Mouse (Mus musculus) midbrain, embryonic 16.5 days (tissue): Measurements from ENCODE around the gene Gas2l1. TPM values are rescaled to one million over a fixed set of nuclear protein-coding genes. Genes with fewer than 3 reads are reported as not detected.
A peak's percentile ranks its signal among the peaks of the same experiment; 100 is the strongest.
"Not testable (repeated sequence)": the region's sequence is repeated elsewhere in the genome, so short reads cannot be mapped to it uniquely, and the experiment has no call there.

Experiments used
- ATAC-seq: fragments of 200-750 bp; cut with Nextera tagmentation; 2 replicates; pipeline ENCODE4 v1.8.0; 2017; ENCODE audit warnings: moderate TSS enrichment
- H3K27ac ChIP-seq: fragments of 300-500 bp; sonication (generic); 2 replicates; pipeline ENCODE4 v1.5.1; 2014; ENCODE audit warnings: mild to moderate bottlenecking, low read length, mixed read lengths
- H3K27me3 ChIP-seq: fragments of 300-500 bp; sonication (generic); 2 replicates; pipeline ENCODE4 v1.6.1; 2014; ENCODE audit warnings: low read depth, low read length, mixed read lengths; ENCODE audit not compliant: control insufficient read depth, insufficient read depth
- H3K36me3 ChIP-seq: fragments of 300-500 bp; sonication (generic); 2 replicates; pipeline ENCODE4 v1.6.1; 2014; ENCODE audit warnings: mild to moderate bottlenecking, low read length, moderate library complexity, mixed read lengths; ENCODE audit not compliant: control insufficient read depth, insufficient read depth
- H3K4me1 ChIP-seq: fragments of 300-500 bp; sonication (generic); 2 replicates; pipeline ENCODE4 v1.6.1; 2014; ENCODE audit warnings: mild to moderate bottlenecking, low read length, mixed read lengths; ENCODE audit not compliant: control insufficient read depth, insufficient read depth
- H3K4me2 ChIP-seq: fragments of 300-500 bp; sonication (generic); 2 replicates; pipeline ENCODE4 v1.6.1; 2014; ENCODE audit warnings: mild to moderate bottlenecking, low read length, mixed read lengths
- H3K4me3 ChIP-seq: fragments of 300-500 bp; sonication (generic); 2 replicates; pipeline ENCODE4 v1.5.1; 2014; ENCODE audit warnings: low read depth, mild to moderate bottlenecking, low read length, moderate library complexity, mixed read lengths
- H3K9ac ChIP-seq: fragments of 300-500 bp; sonication (generic); 2 replicates; pipeline ENCODE4 v1.6.1; 2014; ENCODE audit warnings: low read depth, low read length, mixed read lengths
- H3K9me3 ChIP-seq: fragments of 300-500 bp; sonication (generic); replicated peaks from 2 replicates; pipeline ENCODE4 v1.6.1; 2014; ENCODE audit warnings: mild to moderate bottlenecking, low read length, mixed read lengths; ENCODE audit not compliant: control insufficient read depth, poor library complexity, severe bottlenecking
- WGBS: fragments of 180-500 bp; shearing (Covaris S2); extraction: QIAGEN DNeasy Blood & Tissue Kit; methylation state at CpG from one replicate; pipeline ENCODE4 v1.1.7; 2014; 5-methylcytosine and 5-hydroxymethylcytosine counted together
- polyA plus RNA-seq: library from polyadenylated mRNA; unstranded; fragments of >200 nt; fragmentation: Nextera tagmentation; extraction: Ambion mirVana; gene quantifications from 2 replicates; pipeline ENCODE4 v1.2.1, GENCODE M21; 2015

The Gas2l1 gene
- polyA plus RNA-seq, 1 experiment from 2014 or later, result 19.5 TPM

DNA sequence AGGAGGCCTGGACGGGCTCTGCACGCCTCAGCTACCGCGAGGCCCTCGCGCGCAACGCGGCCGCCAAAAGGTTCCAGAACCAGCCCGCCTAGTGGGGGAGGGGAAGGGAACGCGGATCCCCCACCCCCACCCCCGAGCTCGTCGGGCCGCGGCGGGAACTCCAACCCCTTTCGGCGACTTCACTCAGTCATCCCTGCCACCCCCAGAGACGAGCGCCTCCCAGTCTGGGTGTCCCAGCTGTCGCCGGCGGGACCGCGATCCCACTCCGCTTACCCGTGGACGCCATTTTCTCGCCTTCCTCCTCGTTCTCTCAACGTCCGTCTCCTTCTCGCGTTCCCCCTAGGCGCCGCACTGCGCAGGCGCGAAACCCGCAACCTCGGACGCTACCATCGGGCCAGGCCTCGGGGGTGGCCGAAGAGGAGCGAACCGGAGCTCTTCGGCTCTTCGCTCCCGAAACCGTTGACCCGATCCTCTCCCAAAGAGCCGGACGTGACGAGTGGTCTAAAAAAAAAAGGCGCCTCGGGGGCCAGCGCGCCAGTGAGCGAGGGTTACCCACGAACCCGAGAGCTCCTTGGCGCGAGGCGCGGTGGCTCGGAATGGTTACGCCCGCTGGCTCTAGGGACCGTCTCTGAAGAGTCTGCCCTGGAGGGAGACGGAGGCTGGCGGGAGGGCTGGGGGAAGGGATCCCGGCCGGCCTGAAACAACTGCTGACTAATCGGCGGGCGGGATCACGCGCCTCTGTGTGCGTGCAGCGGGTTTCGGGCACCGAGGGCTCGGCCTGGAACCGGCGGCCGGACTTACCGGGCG lies 33.8 kb upstream of the Gas2l1 start, which contains the start of the genes Rhbdd3 and Ewsr1:
TSS of gene Rhbdd3 (plus strand) at position 191 of the 807 bp plus-strand sequence.
TSS of gene Ewsr1 (minus strand) at position 531 of the 807 bp plus-strand sequence.
- H3K4me2 ChIP-seq, result peak within 1 kb of the TSS; percentile 85
- peaks cover 34% of the 10 kb centered on the region for H3K4me1 ChIP-seq
- H3K9ac ChIP-seq, result peak within 1 kb of the TSS; percentile 87
- ATAC-seq, result peak; percentile 89
- H3K36me3 ChIP-seq, result no peaks in the 10 kb centered on the region
- WGBS, result under 1% methylated on average over 86 of the region's 92 CpGs
- H3K9me3 ChIP-seq, result no peaks in the 10 kb centered on the region
- peak within 1 kb of the TSS; percentile 95 for H3K4me3 ChIP-seq
- H3K27ac ChIP-seq, result peak within 1 kb of the TSS; percentile 99
- H3K27me3 ChIP-seq, result no peaks in the 10 kb centered on the region

DNA sequence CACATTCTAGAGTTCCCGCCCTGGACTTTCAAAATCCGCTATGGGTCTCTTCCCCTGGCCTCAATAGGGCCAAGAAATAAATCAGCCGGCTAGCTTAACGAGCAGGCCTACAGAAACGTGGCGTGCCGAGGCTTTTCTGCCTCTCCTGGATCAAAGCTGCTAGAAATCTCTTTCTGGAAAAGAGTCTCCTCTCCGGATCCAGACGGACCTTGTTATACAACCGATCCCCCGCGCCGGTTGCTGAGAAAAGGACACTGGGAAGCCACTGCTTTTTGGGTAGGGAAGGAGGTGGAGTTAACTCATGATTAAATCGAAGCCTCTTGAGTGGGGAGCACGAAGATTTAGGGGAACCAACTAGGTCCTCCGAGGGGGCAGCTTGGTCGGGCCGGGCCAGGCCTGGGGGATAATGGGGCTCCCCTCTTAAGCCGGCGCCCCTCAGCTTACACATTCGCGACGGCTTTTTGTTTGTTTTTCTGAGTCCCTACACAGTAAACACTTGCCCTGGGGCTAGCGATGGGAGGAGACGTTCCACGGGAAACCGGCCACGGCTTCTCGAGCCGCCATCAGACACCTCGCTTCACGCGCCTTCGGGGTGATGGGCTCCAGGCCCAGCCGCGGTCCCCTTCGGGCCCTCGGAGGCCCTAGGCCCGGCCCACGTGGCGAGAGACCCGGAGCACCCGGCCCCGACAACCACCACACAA lies 33.1 kb upstream of the Gas2l1 start:
- under 1% methylated on average over 44 of the region's 44 CpGs for WGBS
- Histone ChIP-seq H3K4me1 (peaks cover 34% of the 10 kb centered on the region), H3K36me3 (no peaks in the 10 kb centered on the region), H3K27ac (peak overlapping the region; percentile 99), H3K4me2 (peak overlapping the region; percentile 85), H3K27me3 (no peaks in the 10 kb centered on the region), H3K9me3 (no peaks in the 10 kb centered on the region), H3K9ac (peak overlapping the region; percentile 87), H3K4me3 (peak overlapping the region; percentile 95)
- ATAC-seq, result peak; percentile 5

DNA sequence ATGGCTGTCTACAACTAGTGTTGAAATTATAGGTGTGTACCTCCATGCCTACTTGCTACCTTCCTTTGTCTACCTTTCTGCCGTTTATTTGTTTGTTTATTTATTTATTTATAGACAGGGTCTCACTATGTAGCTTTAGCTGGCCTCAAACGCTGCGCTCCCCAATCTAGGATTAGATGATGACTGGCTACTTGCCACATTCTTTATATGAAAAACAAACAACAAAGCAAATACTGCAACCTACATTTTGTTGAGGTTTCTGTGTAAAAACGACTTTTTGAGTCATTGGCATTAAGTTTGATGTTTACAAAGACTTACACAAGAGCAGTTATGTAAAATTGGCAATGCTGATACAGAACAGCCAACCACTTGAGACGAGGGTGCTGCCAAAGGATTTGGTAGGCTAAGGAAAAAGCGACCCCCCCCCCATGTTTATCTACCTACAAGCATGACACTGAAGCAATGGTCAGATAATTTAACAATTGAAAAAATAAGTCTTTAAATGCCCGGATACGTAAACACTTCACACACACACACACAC lies 31.4 kb upstream of the Gas2l1 start:
- Histone ChIP-seq H3K4me2 (peak overlapping the region; percentile 85), H3K4me1 (peaks cover 32% of the 10 kb centered on the region), H3K4me3 (no peak overlapping the region), H3K9ac (no peak overlapping the region), H3K36me3 (peaks cover 5% of the 10 kb centered on the region; the same call in 1 of the 2 replicates), H3K9me3 (no peaks in the 10 kb centered on the region), H3K27ac (no peak overlapping the region), H3K27me3 (no peaks in the 10 kb centered on the region)
- ATAC-seq, result no peak
- WGBS, result 67% methylated on average over 8 of the region's 8 CpGs

DNA sequence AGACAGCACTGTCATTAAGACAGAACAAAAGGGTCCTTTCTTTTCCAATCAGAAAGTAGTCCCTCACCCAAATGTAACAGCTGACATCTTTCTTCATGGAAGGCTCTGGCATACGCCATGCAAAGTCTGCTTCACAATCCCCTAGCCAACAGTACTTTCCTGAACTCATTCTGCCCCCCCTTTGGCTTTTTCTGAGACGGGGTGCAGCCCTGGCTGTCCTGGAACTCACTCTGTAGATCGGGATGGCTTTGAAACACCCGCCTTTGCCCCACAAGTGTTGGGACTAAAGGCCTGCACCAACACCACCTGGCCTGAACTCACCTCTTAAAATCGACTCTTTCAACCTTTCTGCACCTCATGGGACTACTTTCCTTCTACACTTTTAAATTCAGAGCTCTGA lies 30.8 kb upstream of the Gas2l1 start:
- Histone ChIP-seq H3K27me3 (no peaks in the 10 kb centered on the region), H3K4me3 (no peak overlapping the region), H3K27ac (no peak overlapping the region), H3K9ac (no peak overlapping the region), H3K4me1 (peaks cover 25% of the 10 kb centered on the region), H3K9me3 (no peaks in the 10 kb centered on the region), H3K4me2 (no peak overlapping the region), H3K36me3 (peaks cover 9% of the 10 kb centered on the region)
- ATAC-seq, result no peak
- WGBS, result 76% methylated on average over 5 of the region's 5 CpGs

DNA sequence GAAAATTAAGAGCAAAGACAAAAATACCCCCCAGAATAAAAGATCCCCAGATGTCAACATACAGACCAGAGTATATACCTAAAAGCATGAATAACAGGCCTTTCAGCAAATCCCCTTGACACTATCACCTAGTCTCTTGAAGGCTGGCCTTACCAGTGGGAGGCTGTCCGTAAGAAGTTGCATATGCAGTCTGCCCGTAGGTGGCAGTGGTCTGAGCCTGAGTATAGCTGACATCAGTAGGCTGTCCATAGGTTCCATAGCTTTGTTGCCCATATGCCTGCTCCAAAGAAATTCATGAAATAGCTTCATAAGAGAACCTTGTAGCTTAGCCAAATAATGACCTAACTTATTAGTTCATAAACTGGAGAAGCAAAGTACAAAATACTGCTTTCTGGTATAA lies 26.6 kb upstream of the Gas2l1 start:
- H3K27ac ChIP-seq, result no peak overlapping the region
- H3K9me3 ChIP-seq, result no peaks in the 10 kb centered on the region
- H3K27me3 ChIP-seq, result no peaks in the 10 kb centered on the region
- H3K9ac ChIP-seq, result no peak overlapping the region
- H3K36me3 ChIP-seq, result peaks cover 22% of the 10 kb centered on the region
- H3K4me2 ChIP-seq, result no peak overlapping the region
- peaks cover 10% of the 10 kb centered on the region for H3K4me1 ChIP-seq
- no peak overlapping the region for H3K4me3 ChIP-seq
- 37% methylated on average over 2 of the region's 2 CpGs for WGBS
- no peak for ATAC-seq

DNA sequence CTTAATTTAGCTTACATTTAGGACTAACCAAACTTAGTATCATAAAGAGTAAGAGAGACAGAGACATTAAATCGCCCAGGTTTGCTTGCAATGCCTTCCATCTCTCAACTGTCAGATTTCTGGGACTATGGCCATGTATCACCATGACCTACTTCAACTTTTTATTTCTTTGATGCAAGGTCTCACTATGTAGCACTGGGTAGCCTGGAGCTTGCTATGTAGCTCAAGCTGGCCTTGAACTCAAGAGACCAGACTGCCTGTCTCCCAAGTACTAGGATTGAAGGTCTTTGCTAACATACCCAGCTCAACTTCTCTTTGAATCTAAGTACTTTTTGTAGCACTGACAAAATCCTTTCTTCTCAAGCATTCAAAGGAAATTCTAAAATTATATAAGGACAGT lies 24.0 kb upstream of the Gas2l1 start:
- no peak for ATAC-seq
- 92% methylated on average over 1 of the region's 1 CpGs for WGBS
- Histone ChIP-seq H3K4me2 (no peak overlapping the region), H3K27ac (no peak overlapping the region), H3K4me1 (no peaks in the 10 kb centered on the region), H3K27me3 (no peaks in the 10 kb centered on the region), H3K9me3 (no peaks in the 10 kb centered on the region), H3K36me3 (peaks cover 32% of the 10 kb centered on the region), H3K4me3 (no peak overlapping the region), H3K9ac (no peak overlapping the region)

DNA sequence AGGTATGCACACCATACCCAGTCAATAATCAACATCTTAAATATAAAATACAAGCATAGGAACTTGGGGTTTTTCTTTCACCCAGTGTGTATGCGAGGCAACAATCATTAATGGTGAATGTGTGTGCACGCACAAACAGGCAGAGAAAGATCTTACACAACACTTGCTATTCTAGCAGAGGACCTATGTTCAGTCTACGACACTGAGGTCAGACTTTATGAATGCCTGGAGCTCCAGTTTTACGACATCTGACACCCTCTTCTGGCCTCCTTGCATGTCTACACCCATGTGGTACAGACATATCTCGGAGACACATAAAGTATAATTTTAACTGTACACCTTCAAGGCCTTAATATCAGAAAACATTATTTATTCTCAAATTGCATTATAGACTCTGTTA lies 11.7 kb upstream of the Gas2l1 start:
- not testable (repeated sequence) for H3K4me1 ChIP-seq, H3K27ac ChIP-seq, H3K9ac ChIP-seq, H3K9me3 ChIP-seq, H3K27me3 ChIP-seq, ATAC-seq, H3K4me2 ChIP-seq, H3K4me3 ChIP-seq
- 96% methylated on average over 3 of the region's 5 CpGs for WGBS
- H3K36me3 ChIP-seq, result peaks cover 32% of the 10 kb centered on the region

DNA sequence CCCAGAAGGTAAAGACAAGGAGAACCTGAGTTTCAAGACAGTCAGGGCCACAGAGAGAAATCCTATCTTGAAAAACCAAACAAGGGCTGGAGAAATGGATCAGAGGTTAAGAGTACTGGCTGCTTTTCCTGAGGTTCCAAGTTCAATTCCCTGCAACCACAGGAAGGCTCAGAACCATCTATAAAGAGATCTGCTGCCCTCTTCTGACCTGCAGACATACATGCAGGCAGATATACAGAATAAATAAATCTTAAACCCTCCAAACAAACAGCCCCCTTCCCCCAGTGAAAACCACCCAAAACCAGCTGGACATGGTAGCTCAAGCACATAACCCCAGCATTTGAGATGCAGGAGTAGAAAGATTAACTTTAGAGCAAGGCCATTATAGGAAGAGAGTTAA lies 10.6 kb upstream of the Gas2l1 start:
- Histone ChIP-seq H3K36me3 (peaks cover 37% of the 10 kb centered on the region), H3K9me3 (no peaks in the 10 kb centered on the region), H3K9ac (no peak overlapping the region), H3K4me2 (no peak overlapping the region), H3K27me3 (no peaks in the 10 kb centered on the region), H3K4me3 (no peak overlapping the region), H3K4me1 (no peaks in the 10 kb centered on the region), H3K27ac (no peak overlapping the region)
- no peak for ATAC-seq

DNA sequence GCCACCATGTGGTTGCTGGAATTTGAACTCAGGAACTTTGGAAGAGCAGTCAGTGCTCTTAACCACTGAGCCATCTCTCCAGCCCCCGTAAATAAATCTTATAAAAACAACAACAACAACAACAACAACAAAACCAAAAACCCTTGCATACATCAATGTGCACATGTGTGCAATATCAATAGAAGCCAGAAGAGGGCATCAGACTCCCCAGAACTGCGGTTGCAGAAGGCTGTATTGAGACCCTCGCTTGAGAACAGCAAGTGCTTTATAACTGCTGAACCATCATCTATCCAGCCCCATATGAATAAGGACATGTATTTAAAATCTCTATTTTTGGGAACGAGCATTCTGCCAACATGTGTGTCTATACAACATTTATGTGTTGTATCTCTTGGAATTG lies 9.8 kb upstream of the Gas2l1 start:
- H3K27me3 ChIP-seq, result no peaks in the 10 kb centered on the region
- no peaks in the 10 kb centered on the region for H3K4me1 ChIP-seq
- H3K4me2 ChIP-seq, result no peak overlapping the region
- 68% methylated on average over 4 of the region's 4 CpGs for WGBS
- H3K9ac ChIP-seq, result no peak overlapping the region
- H3K4me3 ChIP-seq, result no peak overlapping the region
- H3K9me3 ChIP-seq, result no peaks in the 10 kb centered on the region
- no peak for ATAC-seq
- H3K27ac ChIP-seq, result no peak overlapping the region
- H3K36me3 ChIP-seq, result peaks cover 36% of the 10 kb centered on the region
